Mouse (Mus musculus) ES-E14 (cell line): Measurements from ENCODE around the gene Cbfa2t3.

Experiments used
- CHD2 ChIP-seq: IDR thresholded peaks from 2 replicates; pipeline ENCODE4 v1.6.1; 2014; ENCODE audit warnings: mild to moderate bottlenecking, low read depth, low read length, inconsistent platforms
- HCFC1 ChIP-seq: IDR thresholded peaks from 2 replicates; pipeline ENCODE4 v1.6.1; 2012; ENCODE audit warnings: low read length, inconsistent platforms, borderline replicate concordance; ENCODE audit not compliant: insufficient read depth
- MAFK ChIP-seq: IDR thresholded peaks from 2 replicates; pipeline ENCODE4 v1.6.1; 2014; ENCODE audit warnings: mild to moderate bottlenecking, low read depth, low read length, inconsistent platforms; ENCODE audit not compliant: insufficient read depth
- ZC3H11A ChIP-seq: IDR thresholded peaks from 2 replicates; pipeline ENCODE4 v1.6.1; 2012; ENCODE audit warnings: low read depth, mild to moderate bottlenecking, inconsistent platforms, low read length, borderline replicate concordance
- ZNF384 ChIP-seq: IDR thresholded peaks from 2 replicates; pipeline ENCODE4 v1.6.1; 2012; ENCODE audit warnings: low read depth, low read length, inconsistent platforms

GRCm38 (mm10) chr8:122575286-122575685, 123.6 kb downstream of the Cbfa2t3 start:
- TF ChIP-seq ZC3H11A (no peak), HCFC1 (no peak), ZNF384 (no peak), CHD2 (no peak), MAFK (no peak)
